Mouse (Mus musculus) cerebellum, adult 9-10 months (tissue): ENCODE measurements around the gene Pbx2.

Source experiments
- DNase-seq: peaks from one replicate; pipeline ENCODE4 v3.0.0; 2022

The Pbx2 gene

DNA sequence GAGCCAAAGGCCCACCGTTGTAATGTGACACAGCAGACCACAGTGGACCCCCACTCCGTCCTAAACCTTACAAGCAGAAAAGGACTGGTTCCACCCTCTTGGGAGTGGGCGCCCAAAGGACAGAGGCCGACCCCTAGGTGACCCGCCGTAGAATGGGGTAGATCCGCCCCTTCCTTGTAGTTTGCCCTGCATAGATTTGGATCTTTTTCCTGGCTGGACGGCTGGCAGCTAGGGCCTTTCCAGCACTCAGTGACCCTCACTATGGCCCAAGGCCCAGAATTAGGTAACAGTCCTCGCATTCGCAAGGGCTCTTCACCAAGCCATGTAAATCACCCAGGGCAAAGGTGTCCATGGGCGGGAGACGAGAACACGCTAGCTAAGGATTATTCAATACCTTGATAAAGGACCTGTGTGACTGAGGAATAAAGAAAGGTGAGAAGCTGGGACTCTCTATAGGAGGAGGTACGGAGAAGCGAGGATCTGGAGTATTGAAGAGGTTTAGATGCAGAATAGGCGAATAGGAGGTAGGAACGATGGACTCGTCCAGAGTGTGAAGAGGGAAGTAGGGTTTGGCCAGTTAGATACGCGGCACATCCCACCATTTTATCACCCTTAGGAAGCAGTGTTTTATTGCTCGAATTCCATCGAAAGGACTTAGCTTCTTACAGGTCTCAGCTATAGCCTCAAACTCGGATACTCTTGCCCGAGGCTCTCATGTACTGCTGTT lies 13.6 kb downstream of the Pbx2 start:
- no peak for DNase-seq

DNA sequence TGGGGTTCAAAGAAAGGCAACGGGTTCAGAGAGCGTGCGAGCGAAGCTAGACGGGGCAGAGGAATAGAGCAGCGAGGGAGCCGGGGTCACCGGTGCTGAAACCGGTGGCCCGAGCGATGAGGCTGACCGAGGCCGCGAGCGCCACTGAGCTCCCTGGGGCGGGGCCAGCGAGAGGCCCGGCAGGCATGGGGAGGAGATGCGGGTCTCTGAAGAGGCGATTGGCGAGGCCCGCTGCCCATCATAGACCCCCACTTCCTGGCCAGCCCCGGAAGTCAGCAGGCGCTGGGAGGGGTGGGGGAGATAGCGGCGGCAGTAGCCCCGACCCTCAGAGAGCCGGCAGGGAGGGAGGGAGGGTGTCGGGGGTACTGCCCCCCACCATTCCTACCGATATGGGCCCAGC lies 14.5 kb downstream of the Pbx2 start:
- peak; percentile 95 for DNase-seq

DNA sequence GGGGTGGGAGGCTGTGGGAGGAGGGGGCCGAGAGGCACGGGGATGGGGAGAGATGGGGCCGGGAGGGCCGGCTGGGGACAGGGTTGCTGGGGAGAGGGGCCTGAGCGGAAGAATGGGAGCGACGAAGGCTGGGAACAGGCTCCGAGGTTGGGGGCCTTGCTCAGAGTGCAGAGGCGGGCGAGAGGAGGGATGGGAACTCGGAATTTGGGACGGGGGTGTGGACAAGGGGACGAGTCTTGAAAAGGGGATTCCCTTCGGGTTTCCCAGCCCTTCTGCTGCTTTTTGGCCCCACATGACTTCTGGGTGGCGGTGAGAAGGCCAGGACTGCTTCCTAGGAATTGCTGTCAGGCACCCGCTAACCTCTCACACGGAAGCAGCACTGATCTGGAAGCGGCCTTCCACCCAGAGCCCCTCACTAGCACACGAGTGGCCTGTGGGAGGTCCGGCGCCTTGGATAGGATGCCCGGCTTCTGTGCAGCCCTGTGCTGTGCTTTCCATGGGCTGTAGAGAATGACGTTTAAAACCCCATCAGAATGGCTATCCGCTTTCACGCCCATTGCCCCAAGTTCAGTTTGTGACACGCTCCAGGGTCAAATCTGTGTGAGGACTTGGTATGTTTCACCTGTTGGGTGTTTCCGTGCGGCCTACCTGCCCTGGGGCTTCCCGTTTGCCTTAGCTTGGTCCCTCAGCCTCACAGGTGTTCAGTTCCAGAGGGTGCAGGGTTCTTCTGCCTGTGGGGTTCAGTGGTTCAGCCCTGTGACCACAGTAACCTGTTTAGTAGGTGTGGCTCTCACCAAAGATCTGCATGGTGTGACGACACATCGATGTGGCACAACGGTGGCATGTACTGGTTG lies 15.3 kb downstream of the Pbx2 start:
- DNase-seq = peak; percentile 59

DNA sequence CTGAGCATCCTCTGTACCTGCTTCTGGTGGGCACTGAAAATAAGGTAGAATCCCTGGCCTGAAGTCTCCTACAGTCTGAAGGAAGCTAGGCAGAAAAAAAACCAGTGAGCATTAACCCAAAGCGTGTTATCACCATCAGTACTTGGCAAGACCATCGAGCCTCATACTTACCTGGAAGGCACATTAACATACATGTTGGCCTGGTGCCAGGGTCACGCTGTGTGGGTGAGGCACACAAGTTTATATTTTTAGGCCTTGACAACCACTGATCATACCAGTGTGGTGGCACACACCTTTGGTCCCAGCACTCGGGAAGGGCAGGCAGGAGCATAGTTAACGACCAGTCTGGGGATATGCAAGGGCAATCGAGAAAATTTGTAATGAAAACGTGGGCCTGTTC lies 16.9 kb downstream of the Pbx2 start:
- peak; percentile 72 for DNase-seq

DNA sequence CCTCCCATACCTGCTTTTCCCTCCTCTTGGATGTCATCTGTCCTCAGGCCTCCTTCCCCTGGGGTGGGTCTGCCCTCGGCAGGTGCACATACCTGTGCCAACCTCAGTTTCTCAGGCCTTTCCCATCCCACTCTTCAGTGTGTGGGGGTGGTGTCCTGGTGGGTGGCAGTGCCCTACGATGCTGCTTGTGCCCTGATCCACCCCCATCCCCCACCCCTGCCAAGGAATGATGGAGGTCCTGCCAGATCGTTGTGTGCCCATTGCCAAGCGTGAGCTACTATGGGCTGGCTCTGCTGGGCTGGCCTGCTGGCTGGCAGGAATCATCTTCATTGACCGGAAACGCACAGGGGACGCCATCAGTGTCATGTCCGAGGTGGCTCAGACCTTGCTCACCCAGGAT lies 20.0 kb downstream of the Pbx2 start:
- no peak for DNase-seq

DNA sequence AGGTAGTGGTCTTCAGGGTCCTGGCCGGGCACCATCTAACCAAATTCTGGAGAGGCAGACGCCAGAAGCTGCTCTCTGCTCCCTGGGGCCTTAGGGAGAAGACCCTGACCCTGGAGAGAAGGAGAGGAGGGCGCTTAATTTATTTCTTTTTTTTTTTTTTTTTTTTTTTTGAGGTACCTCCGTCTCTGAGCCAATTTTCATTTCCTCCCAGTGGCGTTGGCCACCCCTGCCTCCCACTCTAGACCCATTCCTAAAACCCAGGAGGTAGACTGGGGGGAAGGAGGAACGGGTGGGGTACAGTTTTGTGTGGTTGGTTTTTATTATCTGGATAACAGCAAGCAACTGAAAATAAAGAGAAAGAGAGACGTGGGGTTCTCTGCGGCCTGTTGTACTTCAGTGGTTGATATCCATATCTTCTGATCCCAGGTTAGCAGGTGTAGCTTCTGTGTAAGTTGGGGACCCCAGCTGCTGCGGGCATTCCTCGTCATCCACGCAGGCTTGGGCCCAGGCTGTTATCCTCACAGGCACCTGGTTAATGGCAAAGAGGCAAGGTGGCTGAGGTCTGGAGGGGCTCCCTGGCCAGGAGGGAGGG lies 22.1 kb downstream of the Pbx2 start:
- no peak for DNase-seq

DNA sequence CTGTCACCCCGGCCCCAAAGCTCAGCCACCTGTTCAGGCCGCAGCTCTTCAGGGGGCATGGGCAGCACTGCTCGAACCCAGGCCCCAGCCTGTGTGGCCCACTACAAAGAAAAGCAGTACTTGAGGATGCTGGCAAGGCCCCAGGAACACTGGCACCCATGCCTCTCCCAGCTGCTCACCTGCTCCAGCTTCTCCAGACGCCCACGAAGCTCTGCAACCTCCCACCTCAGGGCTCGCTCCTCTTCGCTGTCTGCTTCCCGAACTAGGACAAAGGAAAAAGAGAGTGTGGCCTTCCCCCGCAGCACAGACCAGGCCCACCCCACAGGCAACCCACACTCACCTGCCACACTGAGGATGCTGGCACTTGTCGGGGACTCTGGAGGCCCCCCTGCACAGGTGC lies 22.8 kb downstream of the Pbx2 start:
- DNase-seq = no peak

DNA sequence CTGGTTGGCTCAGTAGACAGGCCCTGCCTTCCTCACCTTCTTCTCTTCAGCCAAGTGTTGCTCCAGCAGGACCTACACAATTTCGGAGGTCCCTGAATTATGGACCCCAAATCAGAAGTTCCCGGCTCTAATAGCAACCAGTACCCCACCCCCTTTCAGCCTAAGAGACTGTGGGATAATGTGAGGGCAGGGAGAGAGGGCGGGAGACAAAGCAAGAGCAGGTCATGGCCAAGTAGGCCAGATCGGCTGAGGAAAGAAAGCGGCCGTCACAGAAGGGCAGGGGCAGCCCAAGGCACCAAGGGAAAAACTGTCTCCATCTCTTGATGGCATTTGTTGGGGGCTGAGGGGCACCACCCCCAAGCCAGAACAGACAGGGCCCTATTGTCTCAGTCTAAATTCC lies 24.8 kb downstream of the Pbx2 start, which contains the start of gene Egfl8:
Egfl8 (minus strand) TSS at position 101 of the 400 bp plus-strand sequence.
- no peak for DNase-seq

DNA sequence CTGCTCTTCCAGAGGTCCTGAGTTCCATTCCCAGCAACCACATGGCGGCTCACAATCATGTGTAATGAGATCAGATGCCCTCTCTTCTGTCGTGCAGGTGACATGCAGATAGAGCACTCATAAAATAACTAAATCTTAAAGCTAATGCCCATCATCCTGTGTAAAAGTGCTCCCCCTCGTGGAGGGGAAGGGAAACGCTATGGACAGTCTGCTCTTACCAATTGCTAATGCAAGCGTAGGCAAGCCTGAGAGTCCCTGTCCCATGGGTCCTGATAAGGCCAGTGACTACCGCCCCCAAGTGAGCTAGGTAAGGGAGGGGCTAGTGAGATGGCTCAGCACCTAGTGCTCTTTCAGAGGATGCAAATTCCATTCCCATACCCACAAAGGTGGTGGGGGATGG lies 27.9 kb downstream of the Pbx2 start:
- peak; percentile 77 for DNase-seq

DNA sequence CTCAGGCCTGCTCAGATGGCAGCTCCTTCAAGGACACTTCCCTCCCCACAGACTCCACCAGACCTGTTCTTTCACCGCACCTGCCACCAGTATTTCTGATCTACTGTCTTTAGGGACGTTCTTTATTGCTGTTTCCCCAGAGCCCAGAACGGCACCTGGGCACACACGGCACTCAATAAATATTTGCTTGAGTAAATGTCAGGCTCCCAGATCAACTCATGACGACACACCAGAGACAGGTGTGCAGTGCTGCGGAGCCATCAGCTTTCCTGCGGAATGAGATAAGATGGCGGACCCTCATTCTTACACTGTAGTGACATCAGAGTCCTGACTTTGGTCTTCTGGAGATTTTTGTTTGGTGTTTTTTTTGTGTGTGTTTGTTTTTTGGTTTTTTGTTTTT lies 29.9 kb downstream of the Pbx2 start:
- no peak for DNase-seq

DNA sequence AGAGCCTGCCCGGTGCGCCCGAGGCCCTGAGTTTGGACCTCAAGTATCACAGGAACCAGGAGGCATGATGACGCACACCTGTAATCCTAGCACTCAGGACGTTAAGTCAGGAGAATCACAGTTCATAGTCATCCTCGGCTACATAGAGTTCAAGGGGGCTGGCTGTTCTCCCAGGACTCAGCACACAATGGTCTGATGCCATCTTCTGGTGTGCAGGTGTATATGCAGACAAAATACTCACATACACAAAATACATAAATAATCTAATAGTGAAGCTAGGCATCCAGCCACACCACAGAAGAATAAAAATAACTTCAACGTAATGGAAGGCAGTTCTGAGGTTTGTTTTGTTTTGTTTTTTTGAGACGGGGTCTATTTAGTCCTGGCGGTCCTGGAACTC lies 32.1 kb downstream of the Pbx2 start:
- no peak for DNase-seq

DNA sequence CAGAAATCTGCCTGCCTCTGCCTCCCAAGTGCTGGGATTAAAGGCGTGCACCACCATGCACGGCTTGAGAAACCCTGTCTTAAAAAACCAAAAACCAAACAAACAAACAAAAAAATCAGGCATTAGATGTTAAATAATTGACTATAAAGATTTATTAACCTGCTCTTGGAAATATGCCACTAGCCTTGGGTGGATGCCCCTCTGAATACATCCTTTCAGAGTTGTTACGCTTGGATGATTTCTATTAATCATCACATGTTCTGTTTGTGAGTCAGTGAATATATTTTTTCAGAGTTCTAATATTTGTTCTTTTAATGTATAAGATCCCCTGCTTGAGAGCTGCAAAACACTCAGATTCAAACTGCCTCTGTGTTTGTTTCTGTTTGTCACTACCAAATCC lies 33.9 kb downstream of the Pbx2 start:
- no peak for DNase-seq

DNA sequence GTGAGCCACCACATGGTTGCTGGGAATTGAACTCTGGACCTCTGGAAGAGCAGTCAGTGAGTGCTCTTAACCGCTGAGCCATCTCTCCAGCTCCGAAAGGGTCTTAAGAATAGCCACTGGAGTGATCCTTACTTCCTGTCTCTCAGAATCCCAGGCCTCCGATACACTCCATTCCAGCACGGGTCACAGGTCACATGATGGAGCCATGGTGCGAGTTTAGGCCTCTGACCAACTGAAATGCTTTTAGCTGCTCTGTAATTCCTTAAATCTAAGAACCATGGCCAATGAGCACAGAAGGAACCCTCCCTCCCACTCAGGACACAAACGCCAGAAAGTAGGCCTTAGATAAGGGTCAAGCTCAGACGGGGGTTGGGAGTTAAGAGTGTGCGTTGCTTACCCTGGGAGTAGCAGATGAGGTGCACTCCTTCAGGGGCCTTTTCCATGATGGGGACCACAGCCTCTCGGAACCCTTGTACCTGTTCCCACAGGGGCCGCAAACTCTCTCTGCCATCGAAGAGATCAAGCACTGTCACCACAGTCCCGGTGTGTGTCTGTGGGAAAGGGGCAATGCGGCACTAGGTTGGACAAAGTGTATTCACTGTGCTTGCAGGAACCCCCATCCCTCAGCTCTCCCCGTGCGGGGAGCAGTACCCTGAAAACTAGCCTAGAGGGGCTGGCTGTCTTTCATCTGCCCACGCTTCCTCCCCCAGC lies 35.2 kb downstream of the Pbx2 start:
- DNase-seq = peak; percentile 68

DNA sequence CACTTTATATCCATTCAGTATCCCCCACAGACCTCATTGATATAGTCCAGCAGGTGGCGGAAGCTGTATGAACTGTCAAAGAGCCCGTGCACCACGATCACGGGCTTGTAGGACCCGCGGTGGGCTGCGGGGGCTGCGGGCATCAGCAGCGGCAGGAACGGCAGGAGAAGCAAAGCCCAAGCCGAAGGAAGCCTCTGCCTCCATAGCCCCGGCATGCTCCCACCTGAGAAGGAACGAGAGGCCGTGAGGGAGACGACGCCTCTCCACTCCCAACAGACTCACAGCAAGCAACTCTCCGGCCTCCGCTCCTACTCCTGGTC lies 35.7 kb downstream of the Pbx2 start:
- no peak for DNase-seq

DNA sequence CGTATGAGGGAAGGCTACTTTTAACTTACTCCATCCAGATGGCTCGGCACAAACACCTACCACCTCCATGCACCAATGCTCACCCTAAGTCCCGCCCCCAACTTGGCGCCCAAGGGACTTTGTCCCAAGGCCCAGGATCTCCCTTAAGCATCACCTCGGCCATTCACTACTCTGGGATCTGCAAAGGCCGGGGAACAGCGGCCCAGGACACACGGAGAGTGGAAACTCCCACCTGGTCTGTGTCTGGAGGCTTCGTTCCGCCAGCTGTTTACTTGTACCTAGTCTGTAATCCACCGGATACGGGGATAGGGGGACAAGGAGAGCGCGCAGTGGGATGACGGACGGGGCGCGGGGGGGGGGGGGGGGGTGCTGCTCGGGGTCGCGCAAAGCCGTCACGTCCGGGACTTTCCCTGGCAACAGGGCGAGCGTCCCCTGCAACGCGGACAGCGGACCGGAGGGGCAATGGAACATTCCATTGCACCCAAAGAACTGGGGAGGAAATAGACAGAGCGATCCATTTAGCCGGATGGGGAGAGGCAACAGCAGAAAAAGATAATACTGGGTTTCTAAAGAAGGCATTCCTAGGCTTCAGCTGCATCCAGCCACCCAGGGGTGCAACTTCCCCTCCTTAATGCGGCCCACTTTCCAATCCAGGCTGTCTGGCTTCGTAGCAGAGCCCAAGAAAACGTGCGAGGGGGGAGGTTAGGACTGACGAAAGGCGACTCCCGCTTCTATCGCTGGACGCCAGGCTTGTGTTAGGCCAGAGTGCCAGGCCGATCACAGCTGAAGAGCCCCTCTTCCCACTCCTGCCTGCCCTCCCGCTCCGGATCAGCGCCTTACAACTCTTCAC lies 36.3 kb downstream of the Pbx2 start:
- DNase-seq = peak; percentile 91

DNA sequence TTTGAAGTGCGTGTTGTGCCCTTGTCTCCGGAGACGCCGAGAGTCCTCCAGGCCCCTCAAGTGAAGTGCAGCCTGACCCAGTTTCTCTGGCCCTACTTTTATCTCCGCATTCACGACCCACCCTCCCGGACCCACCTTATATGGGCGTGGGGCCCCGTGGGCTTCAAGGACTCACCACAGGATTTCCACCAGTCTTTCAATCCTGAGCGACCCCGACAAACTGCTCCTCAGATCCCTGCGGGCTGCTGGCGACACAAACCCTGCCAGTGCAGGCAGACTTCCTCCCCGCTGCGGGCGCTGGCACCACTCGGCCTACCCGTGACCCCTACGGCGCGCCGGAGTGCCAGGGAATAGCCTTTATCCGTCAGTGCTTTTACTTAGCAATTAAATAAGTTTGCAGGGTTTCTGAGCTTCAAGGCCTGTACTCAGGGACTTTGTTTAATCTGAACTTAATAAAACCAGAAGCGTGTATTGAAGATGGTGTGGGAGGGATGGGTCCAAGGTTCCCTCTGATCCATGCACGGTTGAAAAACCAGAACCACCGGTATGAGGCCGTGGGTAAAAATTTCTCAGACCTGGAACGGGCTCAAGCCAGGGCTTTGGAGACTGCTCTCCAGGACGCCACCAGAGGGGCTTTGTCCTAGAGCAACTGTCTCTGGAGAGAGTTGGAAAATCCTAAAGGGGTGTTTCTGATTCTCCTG lies 37.0 kb downstream of the Pbx2 start, which contains the start of gene Ppt2:
Ppt2 (minus strand) TSS at position 568 of the 701 bp plus-strand sequence.
- peak; percentile 85 for DNase-seq

DNA sequence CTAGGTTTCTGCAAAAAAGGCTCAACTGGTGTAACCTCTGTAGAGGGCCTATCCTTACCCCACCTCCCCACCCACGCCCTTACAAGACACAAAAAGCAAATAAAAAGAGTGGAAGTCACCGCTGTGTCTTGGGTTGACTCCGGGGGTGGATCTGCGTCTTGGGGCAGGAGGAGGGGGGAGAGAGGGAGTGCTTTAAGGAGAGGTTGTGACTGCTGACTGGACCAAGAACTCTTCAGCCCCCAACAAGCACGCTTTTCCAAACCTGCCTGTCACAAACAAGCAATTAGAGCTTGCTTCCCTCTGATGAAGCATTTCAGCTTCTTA lies 37.5 kb downstream of the Pbx2 start:
- DNase-seq = no peak

DNA sequence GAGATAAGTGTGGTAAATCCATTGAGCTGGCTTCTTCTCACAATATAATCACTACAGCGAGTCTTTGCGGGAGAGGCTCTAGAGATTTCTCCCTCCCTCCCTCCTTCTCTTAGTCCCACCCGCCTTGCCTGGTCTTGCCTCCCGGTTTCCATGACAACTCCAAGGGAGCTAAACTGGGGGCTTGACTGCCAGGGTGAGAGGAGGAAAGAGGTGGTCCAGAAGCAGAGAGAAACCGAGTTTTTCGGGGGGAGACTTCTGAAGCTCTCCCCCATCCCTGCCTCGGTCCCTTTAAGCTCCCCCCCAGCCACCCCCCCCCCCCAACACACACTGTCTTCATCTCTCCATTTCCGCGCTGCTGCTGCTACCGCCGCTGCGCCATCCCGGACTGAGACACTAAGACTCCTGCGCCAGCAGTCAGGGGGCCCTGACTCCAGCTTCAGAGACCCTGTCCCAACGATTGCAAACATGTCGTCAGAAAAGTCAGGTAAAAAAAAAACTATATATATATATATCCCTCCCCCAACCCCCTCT lies 38.2 kb downstream of the Pbx2 start, which contains the start of gene Prrt1:
Prrt1 (plus strand) TSS at position 313 of the 531 bp plus-strand sequence.
- peak; percentile 82 for DNase-seq

DNA sequence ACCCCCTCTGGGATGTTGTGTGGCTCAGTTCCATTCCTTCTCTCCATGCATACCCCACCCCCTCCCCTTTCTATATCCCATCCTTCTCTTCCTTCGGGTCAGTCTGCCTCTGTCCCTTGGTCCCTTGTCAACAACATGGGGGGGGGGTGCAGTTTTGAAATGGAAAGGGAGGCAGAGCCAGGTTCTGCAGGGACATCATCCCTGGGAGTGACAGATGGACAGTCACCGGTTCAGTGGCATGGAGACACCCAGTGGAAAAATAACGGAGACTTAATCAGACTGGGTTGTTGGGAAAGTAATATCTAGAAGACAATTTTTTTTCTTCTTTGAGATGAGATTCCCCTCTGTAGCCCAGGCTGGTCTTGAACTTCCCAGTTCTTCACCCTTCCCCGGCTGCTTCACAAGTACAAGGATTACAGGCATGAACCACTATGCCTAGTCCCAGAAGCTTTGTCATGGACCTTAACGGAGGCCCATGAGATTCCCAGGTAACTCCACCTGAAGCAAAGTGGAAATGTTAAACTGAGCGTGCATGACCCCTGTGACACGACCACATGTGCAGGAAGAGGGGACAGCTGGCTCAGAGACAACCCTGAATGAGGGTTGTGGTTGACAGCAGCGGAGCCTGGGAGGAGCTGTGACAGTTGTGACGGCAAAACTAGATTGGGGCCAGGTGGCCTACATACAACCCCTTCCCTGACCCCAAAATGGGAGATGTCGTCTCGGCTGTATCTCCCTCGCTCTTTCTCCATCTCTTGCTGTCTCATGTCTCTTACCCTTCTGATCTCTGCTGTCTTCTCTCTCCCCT lies 38.9 kb downstream of the Pbx2 start:
- peak; percentile 86 for DNase-seq

DNA sequence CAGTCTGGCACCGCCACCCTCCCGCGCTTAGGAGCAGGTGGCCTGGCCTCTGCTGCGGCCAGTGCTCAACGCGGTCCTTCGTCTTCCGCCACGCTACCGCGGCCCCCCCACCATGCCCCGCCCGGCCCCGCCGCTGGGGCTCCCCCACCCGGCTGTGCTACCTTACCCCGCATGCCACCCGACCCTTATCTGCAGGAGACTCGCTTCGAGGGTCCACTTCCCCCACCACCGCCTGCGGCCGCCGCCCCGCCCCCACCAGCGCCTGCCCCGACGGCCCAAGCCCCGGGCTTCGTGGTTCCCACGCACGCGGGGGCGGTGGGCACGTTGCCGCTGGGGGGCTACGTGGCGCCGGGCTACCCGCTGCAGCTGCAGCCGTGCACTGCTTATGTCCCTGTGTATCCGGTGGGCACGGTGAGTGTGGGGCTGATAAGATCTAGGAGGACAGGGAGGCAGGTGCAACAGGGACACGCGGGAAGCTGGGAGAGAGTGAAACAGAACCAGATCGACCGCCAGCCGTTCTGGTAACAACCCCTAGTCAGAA lies 39.8 kb downstream of the Pbx2 start:
- DNase-seq = peak; percentile 68
